Mouse (Mus musculus) cerebellum, adult 2 months (tissue): ENCODE data around the gene Slc1a1.

Experiments
- CTCF ChIP-seq: fragments of 200-500 bp; IDR thresholded peaks from 2 replicates; pipeline ENCODE4 v1.5.1; 2011; ENCODE audit warnings: low read depth, mild to moderate bottlenecking, control low read depth, low read length, moderate library complexity, borderline replicate concordance; ENCODE audit not compliant: insufficient read depth
- POLR2A ChIP-seq: fragments of 200-500 bp; IDR thresholded peaks from 2 replicates; pipeline ENCODE4 v1.6.1; 2011; ENCODE audit warnings: low read length, control low read depth, borderline replicate concordance; ENCODE audit not compliant: insufficient read depth

DNA sequence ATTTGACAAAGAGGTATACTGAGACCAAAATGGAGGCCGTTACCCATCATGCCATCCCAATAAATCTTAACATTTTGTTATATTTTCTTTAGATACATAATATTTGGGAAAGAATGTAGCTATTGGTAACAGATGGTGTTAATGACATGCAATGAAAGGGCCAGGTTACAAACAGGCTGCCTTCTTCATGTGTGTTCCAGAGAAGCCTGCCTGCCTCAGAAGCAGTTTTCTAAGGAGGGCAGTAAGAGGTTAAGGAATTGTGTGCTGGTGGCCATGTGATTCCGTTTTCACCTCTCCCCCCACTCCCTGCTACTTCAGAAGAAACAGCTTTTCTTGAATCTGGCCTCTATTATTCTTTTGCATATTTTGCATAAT lies 27.4 kb upstream of the Slc1a1 start:
- TF ChIP-seq CTCF (no peak), POLR2A (no peak)
